Mouse (Mus musculus): ENCODE results near the gene Arid3a.

DNA sequence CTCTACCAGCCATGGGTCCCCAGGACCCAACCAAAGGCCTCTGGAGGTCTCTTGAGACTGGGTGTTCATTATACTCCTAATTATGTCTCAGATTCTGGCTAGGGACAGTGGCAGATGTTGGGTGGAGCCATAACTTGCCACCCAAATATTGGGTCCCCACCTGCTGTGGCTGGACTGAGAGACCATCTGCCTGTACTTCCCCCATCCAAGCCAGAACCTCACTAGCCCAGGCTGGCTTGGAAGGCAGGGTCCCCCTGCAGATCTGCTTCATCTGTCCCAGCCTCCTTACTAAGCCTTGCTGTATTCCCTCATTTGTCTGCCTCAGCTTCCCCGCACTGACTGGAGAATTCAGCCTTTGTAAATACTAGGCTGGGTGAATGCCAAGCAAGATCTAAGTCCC is 41.3 kb downstream of the Arid3a start:
- TF ChIP-seq CTCF (conservative IDR thresholded peaks at IDR 0.05; ENCODE audit: insufficient read depth, insufficient read length, low read depth, low read length) (no peak), POLR2A (IDR thresholded peaks at IDR 0.05; ENCODE audit: low read depth, low read length) (no peak)
